Mouse (Mus musculus): ENCODE measurements around the gene Mob4. TPM values are rescaled to one million over a fixed set of nuclear protein-coding genes. Genes with fewer than 3 reads are reported as not detected.
"Not testable (repeated sequence)": the region's sequence is repeated elsewhere in the genome, so short reads cannot be mapped to it uniquely, and the experiment has no call there.

The Mob4 gene
- polyA plus RNA-seq, 1 experiment: 19.5 TPM

- H3K79me2 ChIP-seq (ENCODE audit: control insufficient read depth, insufficient read depth): no peaks in the 10 kb centered on the region
- no peak overlapping the region for H3ac ChIP-seq (ENCODE audit: control insufficient read depth, insufficient read length)
- no peak overlapping the region for H3K4me3 ChIP-seq
- no peaks in the 10 kb centered on the region for H3K27me3 ChIP-seq (ENCODE audit: control insufficient read depth, insufficient read depth, insufficient read length)
- H3K4me2 ChIP-seq (ENCODE audit: low read depth): no peak overlapping the region
- H3K36me3 ChIP-seq (ENCODE audit: control insufficient read depth, insufficient read depth): no peaks in the 10 kb centered on the region
- no peak for TF ChIP-seq POLR2AphosphoS2 (IDR thresholded peaks at IDR 0.05; ENCODE audit: insufficient read length, low read depth)
- TF ChIP-seq MYOD1 (IDR thresholded peaks at IDR 0.05; ENCODE audit: control insufficient read depth in 1 of 3, insufficient read length in 2 of 3, low read depth in 2 of 3): no peak
Measured at GRCm38 (mm10) chr1:55109066-55109766, 21.8 kb upstream of the Mob4 start.

DNA sequence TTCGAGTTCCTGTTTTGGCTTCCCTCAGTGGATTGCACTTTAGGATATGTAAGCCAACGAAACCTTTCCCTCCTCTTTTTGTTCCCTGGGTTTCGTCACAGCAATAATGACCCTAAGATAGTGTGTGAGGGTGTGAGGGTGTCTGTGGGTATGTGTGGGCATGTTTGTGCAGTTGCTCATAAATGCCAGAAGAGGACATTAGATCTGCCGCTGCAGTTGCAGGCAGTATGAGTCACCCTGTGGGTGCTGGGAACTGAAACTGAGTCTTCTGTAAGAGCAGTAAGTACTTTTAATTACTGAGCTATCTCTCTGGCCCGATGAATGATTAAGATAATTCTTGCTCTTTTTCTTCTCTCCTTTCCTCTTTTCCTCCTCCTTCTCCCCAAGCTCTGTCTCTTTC is 8.0 kb upstream of the Mob4 start:
- H3ac ChIP-seq (ENCODE audit: control insufficient read depth, insufficient read length): no peak overlapping the region
- no peak overlapping the region for H3K4me2 ChIP-seq (ENCODE audit: low read depth)
- no peaks in the 10 kb centered on the region for H3K27me3 ChIP-seq (ENCODE audit: control insufficient read depth, insufficient read depth, insufficient read length)
- H3K79me2 ChIP-seq (ENCODE audit: control insufficient read depth, insufficient read depth): no peaks in the 10 kb centered on the region
- TF ChIP-seq MYOG (IDR thresholded peaks at IDR 0.05; ENCODE audit: control insufficient read depth in 1 of 3, insufficient read depth in 1 of 3, insufficient read length in 2 of 3, low read depth in 2 of 3) (no peak), CEBPB (IDR thresholded peaks at IDR 0.05; ENCODE audit: insufficient read depth, poor library complexity, severe bottlenecking) (no peak), POLR2A (IDR thresholded peaks at IDR 0.05; ENCODE audit: insufficient read length, low read depth) (no peak), E2F4 (IDR thresholded peaks at IDR 0.05; ENCODE audit: insufficient read depth) (no peak), MAX (IDR thresholded peaks at IDR 0.05; ENCODE audit: low read depth) (no peak), MYOD1 (IDR thresholded peaks at IDR 0.05; ENCODE audit: control insufficient read depth in 1 of 3, insufficient read length in 2 of 3, low read depth in 2 of 3) (no peak), TCF12 (IDR thresholded peaks at IDR 0.05; ENCODE audit: insufficient read depth, poor library complexity, severe bottlenecking) (no peak), POLR2AphosphoS2 (IDR thresholded peaks at IDR 0.05; ENCODE audit: insufficient read length, low read depth) (no peak)
- H3K4me3 ChIP-seq: no peak overlapping the region
- H3K36me3 ChIP-seq (ENCODE audit: control insufficient read depth, insufficient read depth): no peaks in the 10 kb centered on the region

- H3K4me3 ChIP-seq: no peak overlapping the region
- TF ChIP-seq USF1 (IDR thresholded peaks at IDR 0.05; ENCODE audit: low read depth) (no peak), E2F4 (IDR thresholded peaks at IDR 0.05; ENCODE audit: insufficient read depth) (no peak), REST (IDR thresholded peaks at IDR 0.05; ENCODE audit: insufficient read depth, insufficient read length) (no peak), MAX (IDR thresholded peaks at IDR 0.05; ENCODE audit: low read depth) (no peak), POLR2A (IDR thresholded peaks at IDR 0.05; ENCODE audit: insufficient read length, low read depth) (no peak), TCF3 (IDR thresholded peaks at IDR 0.05; ENCODE audit: insufficient read length, low read depth) (no peak), TCF12 (IDR thresholded peaks at IDR 0.05; ENCODE audit: insufficient read depth, poor library complexity, severe bottlenecking) (no peak), CEBPB (IDR thresholded peaks at IDR 0.05; ENCODE audit: insufficient read depth, poor library complexity, severe bottlenecking) (no peak), MYOG (IDR thresholded peaks at IDR 0.05; ENCODE audit: control insufficient read depth in 1 of 3, insufficient read depth in 1 of 3, insufficient read length in 2 of 3, low read depth in 2 of 3) (no peak), SRF (IDR thresholded peaks at IDR 0.05; ENCODE audit: control insufficient read depth, insufficient read length, low read depth) (no peak), POLR2AphosphoS2 (IDR thresholded peaks at IDR 0.05; ENCODE audit: insufficient read length, low read depth) (no peak), MYOD1 (IDR thresholded peaks at IDR 0.05; ENCODE audit: control insufficient read depth in 1 of 3, insufficient read length in 2 of 3, low read depth in 2 of 3) (no peak)
- no peaks in the 10 kb centered on the region for H3K79me2 ChIP-seq (ENCODE audit: control insufficient read depth, insufficient read depth)
- no peaks in the 10 kb centered on the region for H3K36me3 ChIP-seq (ENCODE audit: control insufficient read depth, insufficient read depth)
- no peak overlapping the region for H3K4me2 ChIP-seq (ENCODE audit: low read depth)
- H3ac ChIP-seq (ENCODE audit: control insufficient read depth, insufficient read length): no peak overlapping the region
- no peaks in the 10 kb centered on the region for H3K27me3 ChIP-seq (ENCODE audit: control insufficient read depth, insufficient read depth, insufficient read length)
Measured at GRCm38 (mm10) chr1:55123561-55123960, 7.5 kb upstream of the Mob4 start.

DNA sequence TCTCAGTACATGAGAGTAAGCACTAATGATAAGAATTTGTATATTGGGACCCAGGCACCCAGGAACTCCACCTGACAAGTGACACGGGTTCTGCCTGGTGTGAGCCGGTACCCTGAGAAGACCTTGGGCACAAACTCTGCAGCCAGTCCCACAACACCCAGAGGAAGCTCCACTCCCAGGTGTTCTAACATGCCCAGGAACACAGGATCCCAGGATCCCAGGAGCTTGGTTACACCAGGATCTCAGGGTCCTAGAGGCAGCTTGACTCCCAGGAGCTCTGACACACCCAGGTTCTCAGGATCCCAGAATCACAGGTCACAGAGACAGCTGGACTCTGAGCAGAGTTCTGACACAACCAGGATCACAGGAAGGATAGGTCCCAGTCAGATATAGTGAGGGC is 6.9 kb upstream of the Mob4 start:
- H3K36me3 ChIP-seq (ENCODE audit: control insufficient read depth, insufficient read depth); H3K4me2 ChIP-seq (ENCODE audit: low read depth): not testable (repeated sequence)

DNA sequence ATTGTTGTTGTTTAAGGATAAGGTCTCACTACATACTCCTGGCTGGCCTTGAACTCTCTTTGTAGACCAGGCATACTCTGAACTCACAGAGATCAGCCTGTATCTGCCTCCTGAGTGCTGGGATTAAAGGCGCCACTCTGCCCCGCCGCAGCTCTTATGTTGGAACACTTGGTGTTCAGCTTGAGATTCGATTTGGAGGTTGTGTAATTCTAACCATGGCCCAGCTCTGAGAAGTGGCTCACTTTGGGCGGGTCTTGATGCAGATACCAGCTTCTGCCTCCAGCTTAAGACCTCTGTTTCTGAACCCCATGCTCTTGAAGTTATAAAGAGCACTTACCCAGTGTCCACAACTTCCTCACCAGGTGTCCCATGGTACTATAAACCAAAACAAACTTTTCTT is 1.3 kb upstream of the Mob4 start:
- no peak overlapping the region for H3K4me3 ChIP-seq
- no peak overlapping the region for H3ac ChIP-seq (ENCODE audit: control insufficient read depth, insufficient read length)
- no peaks in the 10 kb centered on the region for H3K36me3 ChIP-seq (ENCODE audit: control insufficient read depth, insufficient read depth)
- peaks cover 32% of the 10 kb centered on the region for H3K79me2 ChIP-seq (ENCODE audit: control insufficient read depth, insufficient read depth)
- H3K27me3 ChIP-seq (ENCODE audit: control insufficient read depth, insufficient read depth, insufficient read length): no peaks in the 10 kb centered on the region
- no peak overlapping the region for H3K4me2 ChIP-seq (ENCODE audit: low read depth)
- TF ChIP-seq TCF12 (IDR thresholded peaks at IDR 0.05; ENCODE audit: insufficient read depth, poor library complexity, severe bottlenecking) (no peak), POLR2A (IDR thresholded peaks at IDR 0.05; ENCODE audit: insufficient read length, low read depth) (no peak), SRF (IDR thresholded peaks at IDR 0.05; ENCODE audit: control insufficient read depth, insufficient read length, low read depth) (no peak), REST (IDR thresholded peaks at IDR 0.05; ENCODE audit: insufficient read depth, insufficient read length) (no peak), USF1 (IDR thresholded peaks at IDR 0.05; ENCODE audit: low read depth) (no peak), MYOD1 (IDR thresholded peaks at IDR 0.05; ENCODE audit: control insufficient read depth in 1 of 3, insufficient read length in 2 of 3, low read depth in 2 of 3) (no peak), POLR2AphosphoS2 (IDR thresholded peaks at IDR 0.05; ENCODE audit: insufficient read length, low read depth) (no peak), MAX (IDR thresholded peaks at IDR 0.05; ENCODE audit: low read depth) (no peak), CEBPB (IDR thresholded peaks at IDR 0.05; ENCODE audit: insufficient read depth, poor library complexity, severe bottlenecking) (no peak), E2F4 (IDR thresholded peaks at IDR 0.05; ENCODE audit: insufficient read depth) (no peak), MYOG (IDR thresholded peaks at IDR 0.05; ENCODE audit: control insufficient read depth in 1 of 3, insufficient read depth in 1 of 3, insufficient read length in 2 of 3, low read depth in 2 of 3) (no peak), TCF3 (IDR thresholded peaks at IDR 0.05; ENCODE audit: insufficient read length, low read depth) (no peak)

More for the DNA sequence above, 6.9 kb upstream of the Mob4 start:
- H3ac ChIP-seq (ENCODE audit: control insufficient read depth, insufficient read length); H3K4me3 ChIP-seq; H3K27me3 ChIP-seq (ENCODE audit: control insufficient read depth, insufficient read depth, insufficient read length); H3K79me2 ChIP-seq (ENCODE audit: control insufficient read depth, insufficient read depth): not testable (repeated sequence)

Measured in myocyte (in vitro differentiated cells).